ENCODE assay signal across 8 mouse cellular contexts in genomic region chr12:35182675-35183074, GRCm38 (mm10).
A peak's percentile ranks its signal among the peaks of the same experiment; 100 is the strongest.
DNase-seq lines count a peak whose midpoint lies in the region; ATAC-seq lines count a peak whose summit lies in the region.

No protein-coding gene starts in this region.

- peak; percentile 65 for DNase-seq in Muller cell, postnatal 12 days (ENCODE audit: inconsistent ontology term)
- DNase-seq in cerebellum, adult 11-12 months: peak; percentile 49
- peak; percentile 60 for DNase-seq in layer of hippocampus, adult 9-10 months (ENCODE audit: low spot score)
- DNase-seq in lung, postnatal 14 days: peak; percentile 90
- peak; percentile 92 for DNase-seq in retina, embryonic 14.5 days (ENCODE audit: low spot score)
- peak; percentile 79 for DNase-seq in thymus, postnatal 25 days

- 9% methylated on average over 3 of the region's 3 CpGs for WGBS in forebrain, embryonic 16.5 days
- 17% methylated on average over 3 of the region's 3 CpGs for WGBS in hindbrain, embryonic 12.5 days

- H3K36me3 ChIP-seq in forebrain, embryonic 16.5 days (ENCODE audit: control insufficient read depth, insufficient read depth): no peaks in the 10 kb centered on the region
- no peaks in the 10 kb centered on the region for H3K36me3 ChIP-seq in hindbrain, embryonic 12.5 days

- no peak overlapping the region for H3K4me3 ChIP-seq in forebrain, embryonic 16.5 days (replicated peaks; ENCODE audit: low read length)
- H3K4me3 ChIP-seq in hindbrain, embryonic 12.5 days: no peak overlapping the region

- H3K4me2 ChIP-seq in forebrain, embryonic 16.5 days (ENCODE audit: low read length): no peak overlapping the region
- H3K4me2 ChIP-seq in hindbrain, embryonic 12.5 days (replicated peaks): no peak overlapping the region

- no peak overlapping the region for H3K27ac ChIP-seq in forebrain, embryonic 16.5 days (ENCODE audit: low read length)
- no peak overlapping the region for H3K27ac ChIP-seq in hindbrain, embryonic 12.5 days

- H3K9me3 ChIP-seq in forebrain, embryonic 16.5 days (ENCODE audit: control insufficient read depth, low read length): no peaks in the 10 kb centered on the region
- H3K9me3 ChIP-seq in hindbrain, embryonic 12.5 days (replicated peaks): no peaks in the 10 kb centered on the region

- no peaks in the 10 kb centered on the region for H3K27me3 ChIP-seq in forebrain, embryonic 16.5 days (replicated peaks; ENCODE audit: control insufficient read depth, insufficient read depth, low read length)
- H3K27me3 ChIP-seq in hindbrain, embryonic 12.5 days: no peaks in the 10 kb centered on the region

- ATAC-seq in forebrain, embryonic 16.5 days: peak; percentile 97
- ATAC-seq in hindbrain, embryonic 12.5 days (ENCODE audit: low FRiP score): peak; percentile 83

- no peaks in the 10 kb centered on the region for H3K4me1 ChIP-seq in forebrain, embryonic 16.5 days (replicated peaks; ENCODE audit: control insufficient read depth, insufficient read depth, low read length)
- no peaks in the 10 kb centered on the region for H3K4me1 ChIP-seq in hindbrain, embryonic 12.5 days

- no peak overlapping the region for H3K9ac ChIP-seq in forebrain, embryonic 16.5 days (replicated peaks; ENCODE audit: low read depth, low read length)
- H3K9ac ChIP-seq in hindbrain, embryonic 12.5 days: no peak overlapping the region
